Mouse (Mus musculus) B cell, adult 2 months (primary cell): ENCODE measurements at regions not wholly inside any gene's neighbourhood (a gene's known extent, or its start where the extent isn't known, plus 50 kb on each side); places are given as distances from the start of the nearest gene placed in this dataset.
"Not testable (repeated sequence)": the region's sequence is repeated elsewhere in the genome, so short reads cannot be mapped to it uniquely, and the experiment has no call there.

ENCODE experiments used
- DNase-seq, 2 experiments: peaks; one replicate each; pipeline ENCODE4 v3.0.0; 2022

- not testable (repeated sequence) for DNase-seq
These were observed 79.6 kb downstream of the Gm10715 start for GRCm38 (mm10) chr9:3116311-3116710.

GRCm38 (mm10) chr9:3161181-3161580 lies 124.5 kb downstream of the Gm10715 start:
- no peak for DNase-seq

DNA sequence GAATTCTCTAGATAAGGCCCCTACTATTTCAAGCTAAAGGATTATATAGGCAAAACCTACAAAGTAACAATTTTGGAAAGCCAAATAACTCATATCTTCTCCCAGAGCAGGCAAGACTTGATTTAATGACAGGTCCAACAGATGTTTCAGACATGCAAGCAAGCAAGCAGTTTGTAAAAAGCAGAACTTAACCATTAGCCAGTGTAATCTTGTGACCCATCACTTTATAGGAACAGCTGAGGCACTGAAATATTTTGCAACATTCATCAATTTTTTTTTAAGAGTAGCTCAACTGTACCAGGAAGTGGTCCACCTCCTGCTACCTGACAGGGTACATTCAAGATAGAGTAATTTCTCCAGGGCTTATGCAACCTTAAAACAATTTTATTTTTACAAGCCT lies 147.7 kb downstream of the Gm10715 start:
- no peak for DNase-seq

GRCm38 (mm10) chr9:3199151-3200018 lies 135.6 kb upstream of the Alkbh8 start:
- peak in 1 of 2 experiments; percentile 5 for DNase-seq

DNA sequence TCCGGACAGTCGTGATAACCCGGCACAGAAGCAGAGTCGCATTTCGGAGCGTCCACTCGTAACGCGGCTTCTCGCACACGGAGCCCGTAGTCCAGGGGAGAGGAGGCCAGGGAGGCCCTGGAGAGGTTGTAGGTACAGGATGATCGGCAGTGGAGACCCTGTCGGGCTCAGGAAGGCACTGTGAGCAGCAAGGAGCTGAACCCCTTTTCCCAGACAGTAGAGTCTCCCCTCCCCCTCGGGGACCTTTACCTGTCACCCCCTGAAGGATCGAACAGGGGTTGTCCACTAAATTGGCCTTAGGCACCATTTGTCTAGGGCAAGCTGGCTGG lies 135.0 kb upstream of the Alkbh8 start:
- DNase-seq: not testable (repeated sequence)

- not testable (repeated sequence) for DNase-seq
These were observed 126.8 kb upstream of the Alkbh8 start for GRCm38 (mm10) chr9:3208120-3208519.

- DNase-seq: peak; percentile 72 to 75
These were observed 76.3 kb upstream of the Alkbh8 start for GRCm38 (mm10) chr9:3258396-3259300.

GRCm38 (mm10) chr9:3260181-3260580 lies 74.8 kb upstream of the Alkbh8 start:
- DNase-seq: no peak

- DNase-seq: no peak
These were observed 74.1 kb upstream of the Alkbh8 start for GRCm38 (mm10) chr9:3260860-3261259.

GRCm38 (mm10) chr9:3264467-3264866 lies 70.5 kb upstream of the Alkbh8 start:
- no peak for DNase-seq

GRCm38 (mm10) chr9:3280496-3280895 lies 54.4 kb upstream of the Alkbh8 start:
- DNase-seq: not testable (repeated sequence)

GRCm38 (mm10) chr9:3281906-3282305 lies 53.0 kb upstream of the Alkbh8 start:
- not testable (repeated sequence) for DNase-seq

GRCm38 (mm10) chr9:3283381-3283780 lies 51.6 kb upstream of the Alkbh8 start:
- DNase-seq: peak; percentile 0 to 6
